Mouse (Mus musculus): ENCODE data around the gene Inha. TPM values are rescaled to one million over a fixed set of nuclear protein-coding genes. Genes with fewer than 3 reads are reported as not detected.

Gene Inha
- polyA plus RNA-seq, 1 experiment from 2014 or later = 3.8 TPM

DNA sequence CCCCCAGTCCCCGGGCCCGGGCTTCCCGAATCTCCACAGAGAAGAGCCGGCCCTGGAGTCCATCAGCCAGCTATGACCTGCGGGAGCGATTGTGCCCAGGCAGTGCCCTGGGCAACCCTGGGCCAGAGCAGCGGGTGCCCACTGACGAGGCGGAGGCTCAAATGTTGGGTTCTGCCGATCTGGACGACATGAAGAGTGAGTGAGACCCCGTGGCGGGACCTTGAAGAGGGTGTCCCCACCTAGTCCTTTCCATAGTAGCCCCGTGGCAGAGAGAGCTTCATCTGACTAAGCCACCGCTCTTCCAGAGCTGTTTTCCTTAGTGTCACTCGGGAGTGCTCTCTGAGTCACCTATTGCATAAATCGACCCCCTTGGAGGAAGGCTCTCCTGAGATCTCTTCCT, 42.0 kb downstream of the Inha start:
- TF ChIP-seq CTCF (IDR thresholded peaks at IDR 0.05) = no peak
- no peak overlapping the region for H3K4me2 ChIP-seq (replicated peaks; ENCODE audit: low read depth, low read length)
- WGBS = 85% methylated on average over 17 of the region's 17 CpGs
- ATAC-seq = no peak
- H3K9ac ChIP-seq (replicated peaks; ENCODE audit: low read depth) = no peak overlapping the region
- H3K4me1 ChIP-seq (ENCODE audit: insufficient read depth, low read depth, low read length) = peaks cover 3% of the 10 kb centered on the region; the same call in 1 of the 2 replicates
- no peak overlapping the region for H3K27ac ChIP-seq (ENCODE audit: low read length)
- DNase-seq (ENCODE audit: low spot score) = no peak
- H3K36me3 ChIP-seq (ENCODE audit: insufficient read depth, low read length) = no peaks in the 10 kb centered on the region
- H3K27me3 ChIP-seq (replicated peaks; ENCODE audit: insufficient read depth, low read length) = no peaks in the 10 kb centered on the region
- no peaks in the 10 kb centered on the region for H3K9me3 ChIP-seq (ENCODE audit: low read length)
- H3K4me3 ChIP-seq (ENCODE audit: low read depth, low read length) = no peak overlapping the region

DNA sequence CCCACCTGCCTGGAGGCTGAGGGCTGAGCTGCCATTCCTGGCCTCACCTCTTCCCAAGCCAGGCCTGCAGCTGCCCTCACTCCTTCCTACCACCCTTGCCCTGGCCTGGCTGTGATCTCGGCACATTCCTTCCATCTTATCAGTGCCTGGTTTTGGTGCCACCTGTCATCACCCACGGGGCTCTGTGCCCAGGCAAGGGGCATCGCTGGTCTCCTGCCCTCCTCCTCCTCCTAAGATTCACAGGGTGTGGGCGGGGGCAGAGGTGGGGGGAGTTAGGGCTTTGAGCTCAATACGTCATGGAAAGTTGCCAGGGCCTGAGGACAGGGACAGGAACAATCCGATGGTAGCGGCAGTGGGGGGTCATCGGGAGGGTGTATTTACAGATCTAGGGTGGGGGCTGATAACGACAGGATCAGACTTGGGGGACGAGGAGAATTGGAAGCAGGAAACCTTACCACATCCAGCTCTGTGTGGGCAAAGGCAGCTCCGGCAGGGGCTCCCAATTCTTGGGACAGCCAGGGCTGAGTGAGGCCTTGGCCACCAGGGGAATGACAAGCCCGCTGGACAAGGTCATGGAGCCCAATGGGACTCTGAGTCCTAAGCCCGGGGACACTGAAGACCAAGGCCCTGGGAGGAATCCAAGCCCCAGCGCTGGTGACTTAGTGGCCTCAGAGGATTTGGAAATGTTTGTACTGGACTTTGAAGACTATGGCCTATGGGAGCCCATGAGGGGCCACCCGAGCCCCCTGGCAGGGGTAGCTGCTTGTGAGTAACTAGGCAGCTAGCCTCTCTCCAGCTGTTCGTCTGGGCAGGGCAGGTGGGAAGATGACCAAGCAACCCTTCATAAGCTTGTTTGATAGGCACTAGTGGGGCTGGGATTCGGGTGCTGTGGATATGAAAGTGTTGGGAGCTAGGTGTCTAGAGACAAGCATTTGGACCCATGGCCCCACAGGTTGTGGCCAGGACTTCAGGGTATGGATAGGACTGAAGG, 42.7 kb downstream of the Inha start:
- Histone ChIP-seq H3K27me3 (replicated peaks; ENCODE audit: insufficient read depth, low read length) (no peaks in the 10 kb centered on the region), H3K4me3 (ENCODE audit: low read depth, low read length) (no peak overlapping the region), H3K27ac (ENCODE audit: low read length) (no peak overlapping the region), H3K4me2 (replicated peaks; ENCODE audit: low read depth, low read length) (no peak overlapping the region), H3K4me1 (ENCODE audit: insufficient read depth, low read depth, low read length) (peaks cover 3% of the 10 kb centered on the region; the same call in 1 of the 2 replicates), H3K9ac (replicated peaks; ENCODE audit: low read depth) (no peak overlapping the region), H3K36me3 (ENCODE audit: insufficient read depth, low read length) (no peaks in the 10 kb centered on the region), H3K9me3 (ENCODE audit: low read length) (no peaks in the 10 kb centered on the region)
- no peak for ATAC-seq
- no peak for DNase-seq (ENCODE audit: low spot score)
- TF ChIP-seq CTCF (IDR thresholded peaks at IDR 0.05) = no peak
- TF ChIP-seq EP300 (IDR thresholded peaks at IDR 0.05) = no peak
- 69% methylated on average over 16 of the region's 17 CpGs for WGBS

DNA sequence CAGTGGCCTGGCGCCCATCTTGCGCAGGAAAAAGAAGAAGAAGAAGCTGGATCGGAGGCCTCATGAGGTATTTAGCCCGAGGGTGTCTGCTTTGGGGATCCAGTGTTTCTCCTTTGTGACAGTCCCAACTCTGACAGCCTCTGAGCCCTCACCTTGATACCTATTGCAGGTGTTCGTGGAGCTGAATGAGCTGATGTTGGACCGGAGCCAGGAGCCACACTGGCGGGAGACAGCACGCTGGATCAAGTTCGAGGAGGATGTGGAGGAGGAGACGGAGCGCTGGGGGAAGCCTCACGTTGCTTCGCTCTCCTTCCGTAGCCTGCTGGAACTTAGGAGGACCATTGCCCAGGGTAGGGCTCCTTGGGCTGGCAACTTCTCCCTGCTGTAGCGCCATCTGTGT, 43.7 kb downstream of the Inha start:
- H3K9ac ChIP-seq (replicated peaks; ENCODE audit: low read depth) = no peak overlapping the region
- no peaks in the 10 kb centered on the region for H3K9me3 ChIP-seq (ENCODE audit: low read length)
- no peak overlapping the region for H3K4me3 ChIP-seq (ENCODE audit: low read depth, low read length)
- no peak for TF ChIP-seq CTCF (IDR thresholded peaks at IDR 0.05)
- TF ChIP-seq EP300 (IDR thresholded peaks at IDR 0.05) = no peak
- no peak overlapping the region for H3K4me2 ChIP-seq (replicated peaks; ENCODE audit: low read depth, low read length)
- no peak for DNase-seq (ENCODE audit: low spot score)
- H3K4me1 ChIP-seq (ENCODE audit: insufficient read depth, low read depth, low read length) = peaks cover 3% of the 10 kb centered on the region; the same call in 1 of the 2 replicates
- H3K27me3 ChIP-seq (replicated peaks; ENCODE audit: insufficient read depth, low read length) = no peaks in the 10 kb centered on the region
- ATAC-seq = no peak
- no peak overlapping the region for H3K27ac ChIP-seq (ENCODE audit: low read length)
- 71% methylated on average over 15 of the region's 15 CpGs for WGBS
- H3K36me3 ChIP-seq (ENCODE audit: insufficient read depth, low read length) = no peaks in the 10 kb centered on the region; the same call in 1 of the 2 replicates

- WGBS = 76% methylated on average over 7 of the region's 7 CpGs
- no peak overlapping the region for H3K9ac ChIP-seq (replicated peaks; ENCODE audit: low read depth)
- no peaks in the 10 kb centered on the region; the same call in 1 of the 2 replicates for H3K4me1 ChIP-seq (ENCODE audit: insufficient read depth, low read depth, low read length)
- no peak for DNase-seq (ENCODE audit: low spot score)
- H3K4me3 ChIP-seq (ENCODE audit: low read depth, low read length) = no peak overlapping the region
- no peak for ATAC-seq
- no peaks in the 10 kb centered on the region; the same call in 1 of the 2 replicates for H3K36me3 ChIP-seq (ENCODE audit: insufficient read depth, low read length)
- no peaks in the 10 kb centered on the region for H3K27me3 ChIP-seq (replicated peaks; ENCODE audit: insufficient read depth, low read length)
- no peak for TF ChIP-seq EP300 (IDR thresholded peaks at IDR 0.05)
- TF ChIP-seq CTCF (IDR thresholded peaks at IDR 0.05) = no peak
- no peak overlapping the region for H3K27ac ChIP-seq (ENCODE audit: low read length)
- H3K4me2 ChIP-seq (replicated peaks; ENCODE audit: low read depth, low read length) = no peak overlapping the region
- H3K9me3 ChIP-seq (ENCODE audit: low read length) = no peaks in the 10 kb centered on the region
Measured at GRCm38 (mm10) chr1:75555680-75556079, 48.8 kb downstream of the Inha start.

DNA sequence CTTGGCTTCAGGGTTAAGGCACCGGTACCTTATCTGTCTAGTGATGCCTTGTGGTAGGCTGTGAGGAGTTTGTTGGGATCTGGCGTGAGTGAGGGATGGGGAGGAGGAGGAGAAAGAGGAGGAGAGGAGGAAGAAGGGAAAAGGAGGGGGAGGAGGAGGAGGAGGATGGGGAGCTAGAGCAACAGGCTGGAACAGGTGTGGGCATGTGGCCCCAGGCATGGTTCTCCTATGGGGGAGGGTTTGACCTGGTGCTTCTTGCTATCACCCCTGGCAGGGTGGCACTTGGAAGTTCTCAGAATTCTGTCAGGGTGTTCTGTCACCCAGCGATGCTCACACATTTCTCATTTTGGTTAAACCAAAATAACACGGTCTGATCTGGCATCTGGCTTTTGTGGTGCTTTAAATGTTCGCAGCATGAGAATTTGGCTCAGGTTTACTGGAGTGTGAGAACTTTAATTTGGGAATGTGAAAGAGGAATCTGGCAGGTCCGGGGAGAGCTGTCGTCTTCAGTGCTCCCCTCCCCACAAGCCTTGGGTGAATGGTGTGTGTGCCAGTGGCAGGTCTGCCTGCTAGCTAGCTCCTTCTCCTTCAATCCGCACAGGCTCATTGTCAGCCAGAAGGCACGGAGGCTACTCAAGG, 49.4 kb downstream of the Inha start:
- TF ChIP-seq EP300 (IDR thresholded peaks at IDR 0.05) (no peak), CTCF (IDR thresholded peaks at IDR 0.05) (no peak)
- Histone ChIP-seq H3K4me2 (replicated peaks; ENCODE audit: low read depth, low read length) (no peak overlapping the region), H3K9me3 (ENCODE audit: low read length) (no peaks in the 10 kb centered on the region), H3K27me3 (replicated peaks; ENCODE audit: insufficient read depth, low read length) (0 out of 2 replicates have a peak, but pooled peaks cover 3% of the 10 kb centered on the region), H3K27ac (ENCODE audit: low read length) (no peak overlapping the region), H3K9ac (replicated peaks; ENCODE audit: low read depth) (no peak overlapping the region), H3K36me3 (ENCODE audit: insufficient read depth, low read length) (no peaks in the 10 kb centered on the region; the same call in 1 of the 2 replicates), H3K4me3 (ENCODE audit: low read depth, low read length) (no peak overlapping the region), H3K4me1 (ENCODE audit: insufficient read depth, low read depth, low read length) (no peaks in the 10 kb centered on the region; the same call in 1 of the 2 replicates)
- no peak for DNase-seq (ENCODE audit: low spot score)
- ATAC-seq = no peak
- 83% methylated on average over 9 of the region's 9 CpGs for WGBS

- Histone ChIP-seq H3K9me3 (ENCODE audit: low read length) (no peaks in the 10 kb centered on the region), H3K4me1 (ENCODE audit: insufficient read depth, low read depth, low read length) (no peaks in the 10 kb centered on the region; the same call in 1 of the 2 replicates), H3K4me3 (ENCODE audit: low read depth, low read length) (no peak overlapping the region), H3K27ac (ENCODE audit: low read length) (no peak overlapping the region), H3K9ac (replicated peaks; ENCODE audit: low read depth) (no peak overlapping the region), H3K4me2 (replicated peaks; ENCODE audit: low read depth, low read length) (no peak overlapping the region), H3K27me3 (replicated peaks; ENCODE audit: insufficient read depth, low read length) (0 out of 2 replicates have a peak, but pooled peaks cover 3% of the 10 kb centered on the region), H3K36me3 (ENCODE audit: insufficient read depth, low read length) (no peaks in the 10 kb centered on the region; the same call in 1 of the 2 replicates)
- 86% methylated on average over 7 of the region's 7 CpGs for WGBS
- no peak for TF ChIP-seq EP300 (IDR thresholded peaks at IDR 0.05)
- TF ChIP-seq CTCF (IDR thresholded peaks at IDR 0.05) = no peak
- DNase-seq (ENCODE audit: low spot score) (no peak), ATAC-seq (no peak)
Measured at GRCm38 (mm10) chr1:75557041-75557440, 50.2 kb downstream of the Inha start.
